Mouse (Mus musculus) midbrain, postnatal 0 days (tissue): Measurements from ENCODE around the gene Hist1h2bk. TPM values are rescaled to one million over a fixed set of nuclear protein-coding genes. Genes with fewer than 3 reads are reported as not detected.

Experiments used
- ATAC-seq: fragments of 200-750 bp; cut with Nextera tagmentation; 2 replicates; pipeline ENCODE4 v1.8.0; 2017; ENCODE audit warnings: moderate number of reproducible peaks, mild to moderate bottlenecking, moderate TSS enrichment, moderate library complexity; ENCODE audit not compliant: low FRiP score
- DNase-seq: peaks from one replicate; pipeline ENCODE4 v3.0.0-alpha.2; 2015; ENCODE audit warnings: low spot score
- H3K27ac ChIP-seq: fragments of 300-500 bp; sonication (generic); 2 replicates; pipeline ENCODE4 v1.5.1; 2014; ENCODE audit warnings: low read depth, mild to moderate bottlenecking, low read length, mixed read lengths
- H3K27me3 ChIP-seq: fragments of 300-500 bp; sonication (generic); 2 replicates; pipeline ENCODE4 v1.6.1; 2014; ENCODE audit warnings: low read length, control low read depth, mixed read lengths; ENCODE audit not compliant: insufficient read depth
- H3K36me3 ChIP-seq: fragments of 300-500 bp; sonication (generic); 2 replicates; pipeline ENCODE4 v1.6.1; 2014; ENCODE audit warnings: low read length, control low read depth, mixed read lengths; ENCODE audit not compliant: insufficient read depth
- H3K4me1 ChIP-seq: fragments of 300-500 bp; sonication (generic); 2 replicates; pipeline ENCODE4 v1.6.1; 2014; ENCODE audit warnings: mild to moderate bottlenecking, control low read depth, antibody characterized with exemption, low read length, mixed read lengths; ENCODE audit not compliant: insufficient read depth
- H3K4me2 ChIP-seq: fragments of 300-500 bp; sonication (generic); 2 replicates; pipeline ENCODE4 v1.6.1; 2014; ENCODE audit warnings: low read depth, mild to moderate bottlenecking, low read length, mixed read lengths; ENCODE audit not compliant: poor library complexity, severe bottlenecking
- H3K4me3 ChIP-seq: fragments of 300-500 bp; sonication (generic); 2 replicates; pipeline ENCODE4 v1.5.1; 2014; ENCODE audit warnings: low read depth, mild to moderate bottlenecking, low read length, moderate library complexity
- H3K9ac ChIP-seq: fragments of 300-500 bp; sonication (generic); replicated peaks from 2 replicates; pipeline ENCODE4 v1.6.1; 2014; ENCODE audit warnings: mild to moderate bottlenecking, low read length, moderate library complexity, mixed read lengths; ENCODE audit not compliant: poor library complexity, severe bottlenecking
- H3K9me3 ChIP-seq: fragments of 300-500 bp; sonication (generic); 2 replicates; pipeline ENCODE4 v1.6.1; 2016; ENCODE audit warnings: low read length, control low read depth
- CTCF ChIP-seq: IDR thresholded peaks from 2 replicates; pipeline ENCODE4 v1.5.1; 2016; ENCODE audit warnings: antibody characterized with exemption, mild to moderate bottlenecking
- WGBS: fragments of 180-500 bp; shearing (Covaris S2); extraction: QIAGEN DNeasy Blood & Tissue Kit; methylation state at CpG from one replicate; pipeline ENCODE4 v1.1.7; 2014; 5-methylcytosine and 5-hydroxymethylcytosine counted together
- polyA plus RNA-seq: library from polyadenylated mRNA; unstranded; fragments of >200 nt; fragmentation: Nextera tagmentation; extraction: Ambion mirVana; gene quantifications from 2 replicates; pipeline ENCODE4 v1.2.1, GENCODE M21; 2015
- total RNA-seq: library from RNA; depleted of rRNA; stranded (reverse); fragments of >200 nt; gene quantifications from 2 replicates; pipeline ENCODE4 v1.2.3, GENCODE M21; 2014

Gene Hist1h2bk
- total and polyA plus RNA-seq, 2 experiments from 2014 or later: 321 TPM; not detected in 1

DNA sequence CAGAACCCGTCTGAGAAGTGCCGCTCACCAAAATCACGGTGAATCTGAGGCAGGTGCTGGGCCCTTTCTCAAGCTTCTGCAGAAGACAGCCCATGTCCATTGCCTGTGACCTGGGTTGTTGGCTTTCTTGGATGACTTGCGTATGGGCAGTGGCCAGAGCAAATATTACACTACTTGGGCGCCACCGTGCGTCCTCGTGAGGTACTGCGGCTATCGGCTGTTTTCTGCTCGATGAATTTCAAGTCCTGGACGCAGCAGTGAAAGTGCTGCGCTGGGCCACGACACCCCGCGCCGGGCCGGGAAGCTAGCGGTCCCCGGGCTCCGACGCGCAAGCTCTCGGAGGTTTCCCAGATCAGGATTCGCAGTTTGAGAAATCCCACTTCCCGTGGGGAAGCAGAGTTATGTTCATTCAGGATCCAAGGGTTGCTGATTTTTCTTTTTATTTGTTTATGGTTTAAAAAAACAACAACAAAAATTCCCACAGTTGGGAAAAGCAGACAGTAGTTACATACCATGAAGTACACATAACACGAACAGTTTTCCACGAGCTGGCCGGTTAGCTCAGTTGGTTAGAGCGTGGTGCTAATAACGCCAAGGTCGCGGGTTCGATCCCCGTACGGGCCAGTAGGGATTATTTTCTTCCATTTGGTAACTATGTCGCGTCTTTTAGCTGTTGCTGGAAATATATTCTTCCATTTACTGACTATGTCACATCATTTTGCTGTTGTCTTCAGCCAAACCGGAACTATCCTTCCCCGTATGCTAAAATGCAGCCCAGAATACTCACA is 6.8 kb upstream of the Hist1h2bk start:
- Histone ChIP-seq H3K27me3 (no peaks in the 10 kb centered on the region), H3K4me1 (no peaks in the 10 kb centered on the region), H3K4me3 (peak overlapping the region; percentile 45), H3K27ac (no peak overlapping the region), H3K9ac (peak overlapping the region; percentile 54; the same call in 1 of the 2 replicates), H3K4me2 (peak overlapping the region; percentile 55), H3K9me3 (no peaks in the 10 kb centered on the region), H3K36me3 (no peaks in the 10 kb centered on the region)
- TF ChIP-seq CTCF: peak; percentile 92
- WGBS: under 1% methylated on average over 40 of the region's 40 CpGs
- DNase-seq (peak; percentile 92), ATAC-seq (peak; percentile 70)

DNA sequence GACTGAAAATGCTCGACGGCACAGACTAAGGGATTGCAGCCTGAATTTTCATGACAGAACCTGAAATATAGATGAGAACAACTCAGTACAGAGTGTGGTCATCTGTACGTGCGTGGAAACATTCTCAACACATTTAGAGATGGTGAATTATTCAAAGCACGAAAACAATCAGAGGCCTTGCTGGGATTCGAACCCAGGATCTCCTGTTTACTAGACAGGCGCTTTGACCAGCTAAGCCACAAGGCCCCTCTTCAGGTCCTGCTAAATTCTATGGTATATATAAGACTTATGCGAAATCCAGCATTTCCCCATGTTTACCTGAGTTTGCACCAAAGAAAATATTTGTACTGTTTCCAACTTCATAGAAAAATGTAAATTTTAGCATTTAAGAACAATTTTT is 5.7 kb upstream of the Hist1h2bk start:
- DNase-seq (no peak), ATAC-seq (no peak)
- Histone ChIP-seq H3K4me1 (no peaks in the 10 kb centered on the region), H3K9ac (no peak overlapping the region), H3K27ac (no peak overlapping the region), H3K9me3 (no peaks in the 10 kb centered on the region), H3K4me3 (no peak overlapping the region), H3K27me3 (no peaks in the 10 kb centered on the region), H3K4me2 (no peak overlapping the region), H3K36me3 (no peaks in the 10 kb centered on the region)
- no peak for TF ChIP-seq CTCF
- 27% methylated on average over 8 of the region's 8 CpGs for WGBS

DNA sequence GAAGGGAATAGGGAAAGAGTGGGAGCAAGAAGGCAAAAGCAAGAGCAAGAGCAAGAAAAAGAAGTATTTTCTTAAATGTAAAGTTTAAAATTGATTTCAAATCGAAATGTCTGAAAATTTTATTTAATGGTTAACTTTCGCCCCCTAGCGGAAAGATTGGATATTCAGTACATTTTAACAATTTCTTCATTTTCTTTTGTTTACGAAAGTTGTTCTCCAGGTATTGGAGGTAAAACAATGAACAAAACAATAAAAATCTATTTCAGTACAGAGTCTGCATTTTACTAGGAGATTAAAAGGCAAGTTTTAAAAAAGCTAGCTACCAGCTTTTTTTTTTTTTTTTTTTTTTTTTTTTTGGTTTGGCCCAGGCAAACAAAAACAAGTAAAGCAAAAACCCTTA is 5.2 kb upstream of the Hist1h2bk start:
- Histone ChIP-seq H3K27ac (no peak overlapping the region), H3K4me3 (no peak overlapping the region), H3K9ac (no peak overlapping the region), H3K9me3 (no peaks in the 10 kb centered on the region), H3K27me3 (no peaks in the 10 kb centered on the region), H3K4me1 (no peaks in the 10 kb centered on the region), H3K4me2 (no peak overlapping the region), H3K36me3 (no peaks in the 10 kb centered on the region)
- peak; percentile 62 for DNase-seq
- WGBS: 12% methylated on average over 4 of the region's 4 CpGs
- no peak for ATAC-seq
- peak; percentile 62 for TF ChIP-seq CTCF

DNA sequence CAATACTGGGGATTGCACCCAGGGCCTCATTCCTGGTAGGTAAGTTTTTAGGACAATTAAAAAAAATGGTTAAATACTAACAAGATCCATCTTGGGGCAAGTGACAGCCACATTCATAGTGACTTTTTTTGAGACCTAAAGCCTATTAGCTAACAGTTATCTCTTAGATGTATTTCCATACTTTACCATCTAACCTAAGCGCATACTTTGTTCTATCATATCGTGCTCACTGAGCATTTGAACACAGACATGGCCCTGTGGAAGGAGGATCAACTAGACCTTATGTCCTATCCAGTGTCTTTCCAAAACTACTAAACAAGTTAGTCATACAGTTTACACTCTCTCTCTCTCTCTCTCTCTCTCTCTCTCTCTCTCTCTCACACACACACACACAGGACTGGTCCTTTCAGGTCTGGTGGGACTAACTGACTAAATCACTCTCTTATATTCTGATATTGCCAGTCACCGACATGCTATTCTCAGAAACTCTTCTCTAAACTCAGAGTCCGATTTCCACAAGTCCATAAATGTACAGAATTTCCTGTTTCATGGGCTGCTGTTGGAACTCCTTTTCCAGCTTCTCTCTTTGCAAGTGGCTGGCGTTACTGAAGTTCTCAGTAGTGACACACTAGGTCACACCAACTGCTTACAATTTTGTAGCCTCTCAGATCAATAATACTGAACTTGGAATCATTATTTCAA is 1.8 kb upstream of the Hist1h2bk start:
- H3K4me1 ChIP-seq: peaks cover 7% of the 10 kb centered on the region; the same call in 1 of the 2 replicates
- no peak overlapping the region for H3K27ac ChIP-seq
- no peak overlapping the region for H3K9ac ChIP-seq
- no peak for ATAC-seq
- H3K27me3 ChIP-seq: no peaks in the 10 kb centered on the region
- TF ChIP-seq CTCF: no peak
- H3K36me3 ChIP-seq: no peaks in the 10 kb centered on the region
- DNase-seq: no peak
- H3K9me3 ChIP-seq: no peaks in the 10 kb centered on the region
- 48% methylated on average over 5 of the region's 5 CpGs for WGBS
- no peak overlapping the region; the same call in 1 of the 2 replicates for H3K4me2 ChIP-seq
- no peak overlapping the region for H3K4me3 ChIP-seq

DNA sequence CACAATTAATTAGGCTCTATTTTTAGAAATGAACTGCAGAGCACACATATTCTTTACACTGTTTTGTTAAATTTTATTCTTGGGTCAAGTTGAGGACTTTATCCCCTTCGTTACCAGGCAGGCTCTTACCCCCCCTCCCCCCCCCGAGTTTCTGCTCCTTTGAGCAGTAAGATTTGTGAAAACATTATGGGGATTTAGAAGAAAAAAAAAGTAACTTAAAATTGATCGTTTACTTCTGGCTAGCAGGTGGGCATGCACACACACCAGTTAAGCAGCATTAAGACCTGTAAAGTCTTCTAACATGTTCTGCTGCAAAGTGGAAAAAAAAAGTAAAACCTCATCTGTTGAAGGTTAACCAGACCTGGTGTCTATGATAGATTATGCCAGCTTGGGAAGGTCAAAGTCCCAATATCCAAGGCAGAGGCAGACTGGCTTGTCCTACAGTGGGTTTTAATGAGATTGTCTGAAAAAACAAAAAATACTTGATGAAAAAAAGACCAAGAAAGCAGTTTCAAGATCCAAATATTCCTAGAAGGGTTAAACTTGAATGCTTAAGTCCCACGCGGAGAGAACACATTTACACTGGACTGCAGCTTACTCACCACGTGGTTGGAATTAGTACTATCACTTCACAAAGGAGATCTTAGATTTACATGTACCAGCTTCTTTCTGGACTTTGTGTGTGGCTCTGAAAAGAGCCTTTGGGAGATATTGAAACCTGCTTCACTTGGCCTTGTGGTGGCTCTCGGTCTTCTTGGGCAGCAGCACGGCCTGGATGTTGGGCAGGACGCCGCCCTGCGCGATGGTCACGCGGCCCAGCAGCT is 1.0 kb upstream of the Hist1h2bk start:
- no peaks in the 10 kb centered on the region for H3K36me3 ChIP-seq
- no peak overlapping the region for H3K27ac ChIP-seq
- under 1% methylated on average over 9 of the region's 14 CpGs for WGBS
- no peaks in the 10 kb centered on the region for H3K27me3 ChIP-seq
- ATAC-seq: peak; percentile 68; the same call in 1 of the 2 replicates
- no peak for TF ChIP-seq CTCF
- peak overlapping the region; percentile 50 for H3K4me2 ChIP-seq
- peak overlapping the region; percentile 35 for H3K4me3 ChIP-seq
- H3K4me1 ChIP-seq: peaks cover 7% of the 10 kb centered on the region; the same call in 1 of the 2 replicates
- DNase-seq: no peak
- H3K9me3 ChIP-seq: no peaks in the 10 kb centered on the region
- H3K9ac ChIP-seq: 0 out of 2 replicates have a peak overlapping the region, but pooled peaks have one; percentile 13
